Mouse (Mus musculus): Measurements from ENCODE around the gene Ces1g.

The Ces1g gene

GRCm38 (mm10) chr8:93337207-93337606 lies at the start of gene Ces1g:
Gene Ces1g, minus strand, starts transcription at chr8:93337308.
- no peak for ATAC-seq (ENCODE audit: insufficient number of reproducible peaks, low FRiP score, low TSS enrichment)

GRCm38 (mm10) chr8:93379625-93380024 lies 42.5 kb upstream of the Ces1g start, which contains the start of gene Ces1h:
Gene Ces1h, minus strand, starts transcription at chr8:93379725.
- ATAC-seq (ENCODE audit: insufficient number of reproducible peaks, low FRiP score, low TSS enrichment), result no peak

GRCm38 (mm10) chr8:93369481-93369880 lies 32.4 kb upstream of the Ces1g start:
- ATAC-seq (ENCODE audit: insufficient number of reproducible peaks, low FRiP score, low TSS enrichment), result no peak

GRCm38 (mm10) chr8:93360113-93360512 lies 23.0 kb upstream of the Ces1g start:
- no peak for ATAC-seq (ENCODE audit: insufficient number of reproducible peaks, low FRiP score, low TSS enrichment)

- ATAC-seq (ENCODE audit: insufficient number of reproducible peaks, low FRiP score, low TSS enrichment), result no peak
These were observed 2.4 kb upstream of the Ces1g start for GRCm38 (mm10) chr8:93339531-93339930.

GRCm38 (mm10) chr8:93332703-93333102 lies 4.4 kb downstream of the Ces1g start:
- ATAC-seq (ENCODE audit: insufficient number of reproducible peaks, low FRiP score, low TSS enrichment), result no peak

GRCm38 (mm10) chr8:93331151-93331550 lies 6.0 kb downstream of the Ces1g start:
- ATAC-seq (ENCODE audit: insufficient number of reproducible peaks, low FRiP score, low TSS enrichment), result no peak

GRCm38 (mm10) chr8:93325123-93325522 lies 12.0 kb downstream of the Ces1g start:
- no peak for ATAC-seq (ENCODE audit: insufficient number of reproducible peaks, low FRiP score, low TSS enrichment)

- ATAC-seq (ENCODE audit: insufficient number of reproducible peaks, low FRiP score, low TSS enrichment), result no peak
These were observed 20.1 kb downstream of the Ces1g start for GRCm38 (mm10) chr8:93317031-93317430.

- no peak for ATAC-seq (ENCODE audit: insufficient number of reproducible peaks, low FRiP score, low TSS enrichment)
These were observed 21.6 kb downstream of the Ces1g start for GRCm38 (mm10) chr8:93315557-93315956.

- ATAC-seq (ENCODE audit: insufficient number of reproducible peaks, low FRiP score, low TSS enrichment), result no peak
These were observed 53.2 kb downstream of the Ces1g start for GRCm38 (mm10) chr8:93283896-93284295.

- no peak for ATAC-seq (ENCODE audit: insufficient number of reproducible peaks, low FRiP score, low TSS enrichment)
These were observed 54.8 kb downstream of the Ces1g start for GRCm38 (mm10) chr8:93282349-93282748.

GRCm38 (mm10) chr8:93279556-93279955 lies 57.6 kb downstream of the Ces1g start, which contains the start of gene Ces1f:
Gene Ces1f, minus strand, starts transcription at chr8:93279747.
- no peak for ATAC-seq (ENCODE audit: insufficient number of reproducible peaks, low FRiP score, low TSS enrichment)

- ATAC-seq (ENCODE audit: insufficient number of reproducible peaks, low FRiP score, low TSS enrichment), result no peak
These were observed 58.8 kb downstream of the Ces1g start for GRCm38 (mm10) chr8:93278176-93278805.

GRCm38 (mm10) chr8:93274609-93275008 lies 62.5 kb downstream of the Ces1g start:
- ATAC-seq (ENCODE audit: insufficient number of reproducible peaks, low FRiP score, low TSS enrichment), result no peak

GRCm38 (mm10) chr8:93273321-93273720 lies 63.8 kb downstream of the Ces1g start:
- no peak for ATAC-seq (ENCODE audit: insufficient number of reproducible peaks, low FRiP score, low TSS enrichment)

- no peak for ATAC-seq (ENCODE audit: insufficient number of reproducible peaks, low FRiP score, low TSS enrichment)
These were observed 64.4 kb downstream of the Ces1g start for GRCm38 (mm10) chr8:93272686-93273085.

- ATAC-seq (ENCODE audit: insufficient number of reproducible peaks, low FRiP score, low TSS enrichment), result no peak
These were observed 75.7 kb downstream of the Ces1g start for GRCm38 (mm10) chr8:93261436-93261835.

- ATAC-seq (ENCODE audit: insufficient number of reproducible peaks, low FRiP score, low TSS enrichment), result no peak
These were observed 84.6 kb downstream of the Ces1g start for GRCm38 (mm10) chr8:93252400-93252925.
